Mouse (Mus musculus) limb, embryonic 11.5 days (tissue): ENCODE data around the gene Tcf25. TPM values are rescaled to one million over a fixed set of nuclear protein-coding genes. Genes with fewer than 3 reads are reported as not detected.

Experiments used
- ATAC-seq: fragments of 200-750 bp; cut with Nextera tagmentation; 2 replicates; pipeline ENCODE4 v1.8.0; 2017; ENCODE audit warnings: low read depth; ENCODE audit not compliant: insufficient number of reproducible peaks, low FRiP score, low TSS enrichment
- DNase-seq: peaks from one replicate; pipeline ENCODE4 v3.0.0-alpha.2; 2015; ENCODE audit warnings: low spot score
- H3K27ac ChIP-seq: fragments of 300-500 bp; sonication (generic); replicated peaks from 2 replicates; pipeline ENCODE4 v1.5.1; 2014; ENCODE audit warnings: low read depth, mild to moderate bottlenecking, low read length
- H3K27me3 ChIP-seq: fragments of 300-500 bp; sonication (generic); 2 replicates; pipeline ENCODE4 v1.6.1; 2014; ENCODE audit warnings: mild to moderate bottlenecking, low read length, mixed read lengths; ENCODE audit not compliant: control insufficient read depth, insufficient read depth
- H3K36me3 ChIP-seq: fragments of 300-500 bp; sonication (generic); 2 replicates; pipeline ENCODE4 v1.6.1; 2014; ENCODE audit warnings: mild to moderate bottlenecking, low read length, moderate library complexity, mixed read lengths; ENCODE audit not compliant: control insufficient read depth, insufficient read depth
- H3K4me1 ChIP-seq: fragments of 300-500 bp; sonication (generic); 2 replicates; pipeline ENCODE4 v1.6.1; 2014; ENCODE audit warnings: low read length, mixed read lengths; ENCODE audit not compliant: control insufficient read depth, insufficient read depth
- H3K4me2 ChIP-seq: fragments of 300-500 bp; sonication (generic); 2 replicates; pipeline ENCODE4 v1.6.1; 2014; ENCODE audit warnings: low read depth, mild to moderate bottlenecking, moderate library complexity; ENCODE audit not compliant: severe bottlenecking
- H3K4me3 ChIP-seq: fragments of 300-500 bp; sonication (generic); 2 replicates; pipeline ENCODE4 v1.5.1; 2014; ENCODE audit warnings: low read depth, low read length
- H3K9ac ChIP-seq: fragments of 300-500 bp; sonication (generic); 2 replicates; pipeline ENCODE4 v1.6.1; 2014; ENCODE audit warnings: mild to moderate bottlenecking, low read length
- H3K9me3 ChIP-seq: fragments of 300-500 bp; sonication (generic); 2 replicates; pipeline ENCODE4 v1.6.1; 2016; ENCODE audit warnings: low read length; ENCODE audit not compliant: control insufficient read depth
- WGBS: fragments of 180-500 bp; shearing (Covaris S2); extraction: QIAGEN DNeasy Blood & Tissue Kit; methylation state at CpG from one replicate; pipeline ENCODE4 v1.1.7; 2014; 5-methylcytosine and 5-hydroxymethylcytosine counted together
- polyA plus RNA-seq: library from polyadenylated mRNA; unstranded; fragments of >200 nt; fragmentation: Nextera tagmentation; extraction: Ambion mirVana; gene quantifications from 2 replicates; pipeline ENCODE4 v1.2.1, GENCODE M21; 2014

Tcf25 gene
- polyA plus RNA-seq, 1 experiment from 2014 or later = 136 TPM

GRCm38 (mm10) chr8:123333091-123333587, 40.4 kb upstream of the Tcf25 start:
- H3K9ac ChIP-seq = no peak overlapping the region; the same call in 1 of the 2 replicates
- H3K27ac ChIP-seq = no peak overlapping the region
- no peaks in the 10 kb centered on the region; the same call in 1 of the 2 replicates for H3K4me1 ChIP-seq
- H3K9me3 ChIP-seq = no peaks in the 10 kb centered on the region
- ATAC-seq = no peak; the same call in 1 of the 2 replicates
- peak overlapping the region; percentile 51 for H3K4me3 ChIP-seq
- no peaks in the 10 kb centered on the region for H3K36me3 ChIP-seq
- H3K4me2 ChIP-seq = peak overlapping the region; percentile 90
- H3K27me3 ChIP-seq = peaks cover 20% of the 10 kb centered on the region
- WGBS = 2% methylated on average over 20 of the region's 21 CpGs
- DNase-seq = no peak

DNA sequence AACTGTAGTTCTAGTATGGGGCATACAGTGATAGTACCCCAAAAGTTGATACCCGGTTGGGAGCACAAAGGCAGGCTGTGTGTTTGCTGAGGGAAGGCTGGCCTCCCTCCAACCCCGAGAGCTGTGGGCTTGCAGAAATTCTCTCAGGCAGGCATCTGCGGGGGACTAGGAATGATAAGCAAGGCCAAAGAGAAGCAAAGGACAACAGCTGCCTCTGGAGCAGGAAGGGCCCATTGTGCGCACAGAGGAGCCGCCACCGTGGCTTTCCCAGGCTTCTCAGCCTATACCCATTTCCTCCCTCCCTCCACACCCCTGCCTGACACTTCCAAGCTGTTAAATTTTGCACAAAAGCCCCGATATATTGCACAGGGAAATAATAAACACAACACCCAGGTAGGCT, 39.7 kb upstream of the Tcf25 start:
- 9% methylated on average over 7 of the region's 7 CpGs for WGBS
- ATAC-seq (no peak), DNase-seq (no peak)
- Histone ChIP-seq H3K4me3 (no peak overlapping the region), H3K9me3 (no peaks in the 10 kb centered on the region), H3K4me1 (no peaks in the 10 kb centered on the region; the same call in 1 of the 2 replicates), H3K4me2 (no peak overlapping the region), H3K27me3 (peaks cover 20% of the 10 kb centered on the region), H3K9ac (no peak overlapping the region), H3K27ac (no peak overlapping the region), H3K36me3 (no peaks in the 10 kb centered on the region)

- Histone ChIP-seq H3K4me1 (no peaks in the 10 kb centered on the region; the same call in 1 of the 2 replicates), H3K9ac (no peak overlapping the region), H3K36me3 (no peaks in the 10 kb centered on the region), H3K27me3 (peaks cover 20% of the 10 kb centered on the region), H3K4me2 (no peak overlapping the region), H3K27ac (no peak overlapping the region), H3K9me3 (no peaks in the 10 kb centered on the region), H3K4me3 (no peak overlapping the region)
- WGBS = 0% methylated on average over 1 of the region's 1 CpGs
- no peak for DNase-seq
- no peak for ATAC-seq
Observed at GRCm38 (mm10) chr8:123334467-123334866, 39.1 kb upstream of the Tcf25 start.

- Histone ChIP-seq H3K27me3 (peaks cover 17% of the 10 kb centered on the region), H3K4me3 (no peak overlapping the region), H3K36me3 (no peaks in the 10 kb centered on the region), H3K9ac (no peak overlapping the region), H3K9me3 (no peaks in the 10 kb centered on the region), H3K27ac (no peak overlapping the region), H3K4me2 (no peak overlapping the region), H3K4me1 (no peaks in the 10 kb centered on the region; the same call in 1 of the 2 replicates)
- 87% methylated on average over 3 of the region's 3 CpGs for WGBS
- no peak for DNase-seq
- ATAC-seq = no peak
Observed at GRCm38 (mm10) chr8:123337475-123337874, 36.1 kb upstream of the Tcf25 start.

DNA sequence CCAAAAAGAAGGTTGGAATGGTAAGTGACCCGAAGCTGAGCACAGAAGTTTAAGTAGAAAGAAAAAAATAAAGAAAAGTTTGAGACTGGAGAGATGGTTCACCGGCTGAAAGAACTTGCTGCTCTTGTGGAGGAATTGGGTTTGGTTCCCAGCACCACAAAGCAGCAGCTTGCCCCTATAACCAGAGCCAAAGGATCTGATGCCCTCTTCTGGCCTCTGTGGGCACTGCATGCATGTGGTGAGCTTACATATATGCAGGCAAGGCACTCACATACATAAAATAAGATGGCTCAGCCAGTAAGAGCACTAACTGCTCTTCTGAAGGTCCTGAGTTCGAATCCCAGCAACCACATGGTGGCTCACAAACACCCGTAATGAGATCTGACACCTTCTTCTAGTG, 33.5 kb upstream of the Tcf25 start:
- H3K36me3 ChIP-seq = no peaks in the 10 kb centered on the region
- no peak overlapping the region for H3K4me3 ChIP-seq
- no peak overlapping the region for H3K9ac ChIP-seq
- 95% methylated on average over 4 of the region's 4 CpGs for WGBS
- H3K27ac ChIP-seq = no peak overlapping the region
- H3K27me3 ChIP-seq = no peaks in the 10 kb centered on the region
- ATAC-seq (no peak), DNase-seq (peak; percentile 32)
- no peaks in the 10 kb centered on the region for H3K9me3 ChIP-seq
- H3K4me2 ChIP-seq = no peak overlapping the region
- H3K4me1 ChIP-seq = no peaks in the 10 kb centered on the region

- no peak overlapping the region for H3K9ac ChIP-seq
- H3K4me1 ChIP-seq = no peaks in the 10 kb centered on the region
- ATAC-seq (no peak), DNase-seq (no peak)
- no peak overlapping the region for H3K4me3 ChIP-seq
- H3K9me3 ChIP-seq = no peaks in the 10 kb centered on the region
- H3K27ac ChIP-seq = no peak overlapping the region
- WGBS = 86% methylated on average over 27 of the region's 27 CpGs
- H3K36me3 ChIP-seq = no peaks in the 10 kb centered on the region
- H3K27me3 ChIP-seq = no peaks in the 10 kb centered on the region
- no peak overlapping the region for H3K4me2 ChIP-seq
Observed at GRCm38 (mm10) chr8:123341040-123342015, 32.2 kb upstream of the Tcf25 start.

- ATAC-seq (no peak), DNase-seq (no peak)
- Histone ChIP-seq H3K9ac (no peak overlapping the region), H3K36me3 (no peaks in the 10 kb centered on the region), H3K27me3 (no peaks in the 10 kb centered on the region), H3K4me2 (no peak overlapping the region), H3K27ac (no peak overlapping the region), H3K9me3 (no peaks in the 10 kb centered on the region), H3K4me1 (no peaks in the 10 kb centered on the region), H3K4me3 (no peak overlapping the region)
- WGBS = 85% methylated on average over 8 of the region's 8 CpGs
Observed at GRCm38 (mm10) chr8:123342253-123342652, 31.3 kb upstream of the Tcf25 start.

GRCm38 (mm10) chr8:123342911-123343310, 30.6 kb upstream of the Tcf25 start:
- no peaks in the 10 kb centered on the region for H3K27me3 ChIP-seq
- H3K9me3 ChIP-seq = no peaks in the 10 kb centered on the region
- ATAC-seq (no peak), DNase-seq (no peak)
- H3K4me1 ChIP-seq = no peaks in the 10 kb centered on the region; the same call in 1 of the 2 replicates
- no peak overlapping the region for H3K4me3 ChIP-seq
- no peak overlapping the region for H3K9ac ChIP-seq
- H3K27ac ChIP-seq = no peak overlapping the region
- H3K4me2 ChIP-seq = no peak overlapping the region
- H3K36me3 ChIP-seq = no peaks in the 10 kb centered on the region
- WGBS = 78% methylated on average over 7 of the region's 7 CpGs
